Mouse (Mus musculus): ENCODE results near the gene Rab23. TPM values are rescaled to one million over a fixed set of nuclear protein-coding genes. Genes with fewer than 3 reads are reported as not detected.

The Rab23 gene
- polyA plus RNA-seq, 1 experiment from 2014 or later, result 13.6 TPM

DNA sequence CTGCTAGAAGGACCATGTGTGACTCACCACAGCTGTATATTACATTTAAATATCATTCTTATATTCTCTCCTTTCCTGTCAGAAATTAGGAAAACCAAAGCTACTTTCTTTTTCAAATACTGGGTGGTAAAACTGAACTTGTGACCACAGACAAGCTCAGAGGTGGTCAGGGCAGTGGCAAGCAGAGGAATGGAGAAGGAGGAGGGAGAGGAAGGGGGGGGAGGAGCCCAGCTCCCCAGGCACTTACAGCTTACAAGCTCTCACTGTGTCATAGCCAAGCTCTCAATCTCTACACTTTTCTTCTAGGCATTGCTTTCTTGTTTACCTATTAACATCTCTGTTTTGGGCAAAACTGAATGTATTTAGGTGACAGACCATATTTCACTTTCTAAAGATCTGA lies 49.1 kb downstream of the Rab23 start:
- H3K27me3 ChIP-seq, result no peaks in the 10 kb centered on the region
- no peaks in the 10 kb centered on the region for H3K4me1 ChIP-seq (replicated peaks)
- ATAC-seq (replicated peaks; ENCODE audit: insufficient number of reproducible peaks, insufficient read depth, low FRiP score, low read depth), result no peak
- H3K9me3 ChIP-seq (replicated peaks), result no peaks in the 10 kb centered on the region
- no peak overlapping the region for H3K27ac ChIP-seq
- H3K4me3 ChIP-seq, result no peak overlapping the region
- peaks cover 21% of the 10 kb centered on the region for H3K36me3 ChIP-seq
- no peak overlapping the region for H3K4me2 ChIP-seq
- no peak overlapping the region for H3K9ac ChIP-seq

DNA sequence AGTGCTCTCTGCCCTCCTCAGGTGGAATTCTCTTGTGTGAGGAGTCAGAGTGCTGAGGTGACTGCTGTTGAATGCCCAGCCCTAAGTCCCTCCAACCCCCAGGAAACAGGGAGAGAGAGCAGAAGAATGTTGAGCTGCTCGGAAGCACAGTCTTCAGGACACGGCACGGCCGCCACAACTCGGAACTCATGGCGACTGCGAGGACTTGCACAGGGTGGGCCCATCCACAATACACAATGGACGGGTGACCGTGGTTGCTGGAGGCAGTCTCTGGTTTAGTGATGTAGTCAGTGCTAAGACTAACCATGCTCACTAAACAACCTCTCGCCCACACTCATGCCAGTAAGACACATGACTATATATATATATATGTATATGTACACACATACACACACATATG lies 51.9 kb downstream of the Rab23 start:
- Histone ChIP-seq H3K27ac (no peak overlapping the region), H3K4me1 (replicated peaks) (no peaks in the 10 kb centered on the region), H3K36me3 (peaks cover 25% of the 10 kb centered on the region), H3K4me2 (no peak overlapping the region), H3K4me3 (no peak overlapping the region), H3K27me3 (no peaks in the 10 kb centered on the region), H3K9ac (no peak overlapping the region), H3K9me3 (replicated peaks) (no peaks in the 10 kb centered on the region)
- 93% methylated on average over 10 of the region's 10 CpGs for WGBS
- ATAC-seq (replicated peaks; ENCODE audit: insufficient number of reproducible peaks, insufficient read depth, low FRiP score, low read depth), result no peak

DNA sequence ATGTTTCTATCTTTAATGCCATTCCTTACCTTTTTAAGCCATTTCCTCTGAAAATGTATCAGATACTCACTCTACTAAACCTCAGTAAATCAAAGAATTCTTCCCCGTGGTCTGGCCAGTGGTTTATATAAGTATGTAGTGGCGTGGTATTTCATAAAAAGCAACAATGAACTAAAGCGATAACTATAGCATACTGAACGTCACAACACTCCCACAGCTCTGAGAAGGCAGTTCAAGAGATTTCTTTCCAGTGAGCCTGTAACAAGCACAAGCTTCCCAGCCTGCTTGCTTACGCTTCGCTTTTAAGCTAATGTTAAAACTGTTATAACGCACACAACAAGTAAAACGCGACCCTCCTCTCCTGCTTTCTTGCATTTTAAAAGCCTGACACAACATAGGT lies 52.4 kb downstream of the Rab23 start:
- H3K4me1 ChIP-seq (replicated peaks), result no peaks in the 10 kb centered on the region
- no peak for ATAC-seq (replicated peaks; ENCODE audit: insufficient number of reproducible peaks, insufficient read depth, low FRiP score, low read depth)
- no peaks in the 10 kb centered on the region for H3K27me3 ChIP-seq
- no peak overlapping the region for H3K9ac ChIP-seq
- no peaks in the 10 kb centered on the region for H3K9me3 ChIP-seq (replicated peaks)
- no peak overlapping the region for H3K4me2 ChIP-seq
- H3K27ac ChIP-seq, result no peak overlapping the region
- 94% methylated on average over 9 of the region's 9 CpGs for WGBS
- no peak overlapping the region for H3K4me3 ChIP-seq
- peaks cover 25% of the 10 kb centered on the region for H3K36me3 ChIP-seq

- Histone ChIP-seq H3K4me2 (no peak overlapping the region), H3K9me3 (replicated peaks) (no peaks in the 10 kb centered on the region), H3K4me3 (no peak overlapping the region), H3K36me3 (peaks cover 14% of the 10 kb centered on the region; the same call in 1 of the 2 replicates), H3K9ac (no peak overlapping the region), H3K4me1 (replicated peaks) (no peaks in the 10 kb centered on the region), H3K27ac (no peak overlapping the region), H3K27me3 (no peaks in the 10 kb centered on the region)
- 81% methylated on average over 14 of the region's 14 CpGs for WGBS
- no peak for ATAC-seq (replicated peaks; ENCODE audit: insufficient number of reproducible peaks, insufficient read depth, low FRiP score, low read depth)
Observed at GRCm38 (mm10) chr1:33776175-33776611, 56.5 kb downstream of the Rab23 start.

DNA sequence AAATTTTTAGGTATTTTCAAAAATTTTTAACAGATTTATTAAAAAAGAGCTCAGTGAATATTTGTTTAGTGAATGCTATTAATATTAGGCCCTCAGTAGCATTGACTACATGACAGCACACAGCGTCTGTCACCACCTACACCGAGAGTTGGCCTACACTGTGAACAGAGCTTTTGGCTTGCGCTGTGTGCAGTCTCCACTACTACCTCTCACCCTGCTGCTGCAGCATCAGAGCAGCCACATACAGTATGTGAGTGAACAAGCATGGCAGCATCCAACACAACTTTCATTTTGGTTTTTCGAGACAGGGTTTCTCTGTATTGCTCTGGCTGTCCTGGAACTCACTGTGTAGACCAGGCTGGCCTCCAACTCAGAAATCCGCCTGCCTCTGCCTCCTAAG lies 64.9 kb downstream of the Rab23 start:
- ATAC-seq (replicated peaks; ENCODE audit: insufficient number of reproducible peaks, insufficient read depth, low FRiP score, low read depth), result no peak
- no peaks in the 10 kb centered on the region for H3K4me1 ChIP-seq (replicated peaks)
- no peak overlapping the region for H3K27ac ChIP-seq
- peaks cover 9% of the 10 kb centered on the region; the same call in 1 of the 2 replicates for H3K36me3 ChIP-seq
- 91% methylated on average over 5 of the region's 5 CpGs for WGBS
- no peak overlapping the region for H3K4me2 ChIP-seq
- H3K9me3 ChIP-seq (replicated peaks), result no peaks in the 10 kb centered on the region
- H3K27me3 ChIP-seq, result no peaks in the 10 kb centered on the region
- no peak overlapping the region for H3K9ac ChIP-seq
- no peak overlapping the region for H3K4me3 ChIP-seq

DNA sequence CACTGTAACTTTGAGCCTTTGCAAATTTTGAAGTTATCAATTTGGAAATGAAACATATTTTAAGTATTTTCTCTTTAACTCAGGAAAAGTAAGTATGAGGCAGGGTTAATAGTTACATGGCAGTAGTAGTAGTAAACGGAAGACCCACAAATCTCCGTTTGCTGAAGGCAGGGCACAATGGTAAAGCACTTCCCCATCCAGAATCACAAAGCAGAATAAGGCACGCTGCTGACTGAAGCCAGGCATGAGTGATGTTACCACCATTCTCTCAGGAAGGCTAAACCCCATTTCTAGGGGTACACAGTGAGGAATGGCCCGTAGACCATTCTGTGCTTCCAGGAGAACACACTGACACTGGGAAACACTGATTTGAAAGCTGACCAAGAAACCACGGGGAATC lies 68.4 kb downstream of the Rab23 start:
- peaks cover 4% of the 10 kb centered on the region; the same call in 1 of the 2 replicates for H3K36me3 ChIP-seq
- WGBS, result 76% methylated on average over 5 of the region's 5 CpGs
- H3K4me1 ChIP-seq (replicated peaks), result no peaks in the 10 kb centered on the region; the same call in 1 of the 2 replicates
- no peak overlapping the region for H3K27ac ChIP-seq
- ATAC-seq (replicated peaks; ENCODE audit: insufficient number of reproducible peaks, insufficient read depth, low FRiP score, low read depth), result no peak
- H3K27me3 ChIP-seq, result no peaks in the 10 kb centered on the region
- H3K4me3 ChIP-seq, result no peak overlapping the region
- H3K9ac ChIP-seq, result no peak overlapping the region
- H3K9me3 ChIP-seq (replicated peaks), result no peaks in the 10 kb centered on the region
- H3K4me2 ChIP-seq, result no peak overlapping the region

DNA sequence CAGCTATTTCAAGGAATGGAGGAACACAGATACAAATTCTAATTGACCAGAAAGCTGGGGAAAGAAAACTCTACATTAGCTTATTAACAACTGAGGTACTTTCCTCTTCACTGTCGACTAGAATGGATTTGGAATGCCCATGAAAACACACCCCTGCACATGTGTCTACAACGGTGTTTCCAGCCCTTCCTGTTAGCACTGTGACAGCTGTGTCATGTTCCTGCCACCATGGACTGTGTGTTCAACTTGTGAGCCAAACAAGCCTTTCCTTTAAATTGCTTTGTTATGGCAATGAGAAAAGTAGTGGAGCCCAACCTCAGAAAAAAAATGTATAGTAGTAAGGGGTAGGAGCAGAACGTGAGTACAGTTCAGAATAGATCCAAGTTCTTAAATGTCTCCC lies 68.8 kb downstream of the Rab23 start:
- no peak overlapping the region for H3K4me3 ChIP-seq
- no peak for ATAC-seq (replicated peaks; ENCODE audit: insufficient number of reproducible peaks, insufficient read depth, low FRiP score, low read depth)
- peaks cover 2% of the 10 kb centered on the region for H3K4me1 ChIP-seq (replicated peaks)
- H3K4me2 ChIP-seq, result no peak overlapping the region
- no peaks in the 10 kb centered on the region for H3K9me3 ChIP-seq (replicated peaks)
- WGBS, result 34% methylated on average over 3 of the region's 3 CpGs
- H3K9ac ChIP-seq, result no peak overlapping the region
- no peak overlapping the region for H3K27ac ChIP-seq
- H3K27me3 ChIP-seq, result no peaks in the 10 kb centered on the region
- H3K36me3 ChIP-seq, result peaks cover 2% of the 10 kb centered on the region; the same call in 1 of the 2 replicates

Other genes with a start within 250 kb of the Rab23 start
- 15.7 and 21.0 TPM in 2 replicates for gene Prim2, start 50.1 kb upstream of the Rab23 start, polyA plus RNA-seq (2015; fragmentation: Nextera tagmentation; extraction: Ambion mirVana)
- gene Bag2, start 37.9 kb downstream of the Rab23 start, polyA plus RNA-seq (2015; fragmentation: Nextera tagmentation; extraction: Ambion mirVana), result 74.3 and 76.3 TPM in 2 replicates
- gene Zfp451, start 94.7 kb downstream of the Rab23 start, polyA plus RNA-seq (2015; fragmentation: Nextera tagmentation; extraction: Ambion mirVana), result 11.8 and 14.6 TPM in 2 replicates
- 3.6 TPM in 2 replicates for gene Bend6, start 187.9 kb downstream of the Rab23 start, polyA plus RNA-seq (2015; fragmentation: Nextera tagmentation; extraction: Ambion mirVana)
- gene Dst, start 188.3 kb downstream of the Rab23 start, polyA plus RNA-seq (2015; fragmentation: Nextera tagmentation; extraction: Ambion mirVana), result 21.4 and 23.4 TPM in 2 replicates

All from heart, embryonic 15.5 days (tissue).